Mouse (Mus musculus) CD4-positive helper T cell, adult 2 months (primary cell): ENCODE results near the gene Lrrc23.

Experiments
- DNase-seq: peaks from one replicate; pipeline ENCODE4 v3.0.0-alpha.2; 2012; ENCODE audit warnings: low read depth, missing footprints, low spot score

Lrrc23 gene

GRCm38 (mm10) chr6:124741842-124742241 is 37.7 kb downstream of the Lrrc23 start:
- no peak for DNase-seq

GRCm38 (mm10) chr6:124740888-124741761 is 38.4 kb downstream of the Lrrc23 start, which contains the start of gene Grcc10:
TSS of gene Grcc10 (minus strand) at chr6:124741374.
- DNase-seq, result peak; percentile 98

- peak; percentile 90 for DNase-seq
These were observed 39.2 kb downstream of the Lrrc23 start for GRCm38 (mm10) chr6:124740211-124740887.

- DNase-seq, result no peak
These were observed 40.2 kb downstream of the Lrrc23 start for GRCm38 (mm10) chr6:124739231-124739796.

GRCm38 (mm10) chr6:124738511-124739023 is 41.0 kb downstream of the Lrrc23 start, which contains the start of gene Ptpn6:
TSS of gene Ptpn6 (minus strand) at chr6:124738714.
- DNase-seq, result peak; percentile 69

GRCm38 (mm10) chr6:124737040-124737439 is 42.5 kb downstream of the Lrrc23 start:
- no peak for DNase-seq

GRCm38 (mm10) chr6:124734417-124734816 is 45.1 kb downstream of the Lrrc23 start:
- no peak for DNase-seq

- peak; percentile 75 for DNase-seq
These were observed 46.8 kb downstream of the Lrrc23 start for GRCm38 (mm10) chr6:124732476-124733370.

GRCm38 (mm10) chr6:124731038-124731437 is 48.5 kb downstream of the Lrrc23 start:
- no peak for DNase-seq

GRCm38 (mm10) chr6:124729850-124730705 is 49.4 kb downstream of the Lrrc23 start:
- DNase-seq, result peak; percentile 79

- DNase-seq, result no peak
These were observed 50.9 kb downstream of the Lrrc23 start for GRCm38 (mm10) chr6:124728621-124729020.

- DNase-seq, result no peak
These were observed 55.1 kb downstream of the Lrrc23 start for GRCm38 (mm10) chr6:124724472-124724871.

GRCm38 (mm10) chr6:124723541-124723940 is 56.0 kb downstream of the Lrrc23 start:
- peak; percentile 76 for DNase-seq

- peak; percentile 48 for DNase-seq
These were observed 56.6 kb downstream of the Lrrc23 start for GRCm38 (mm10) chr6:124722876-124723473.

GRCm38 (mm10) chr6:124720904-124721303 is 58.6 kb downstream of the Lrrc23 start:
- DNase-seq, result no peak
